In the genomic region with DNA sequence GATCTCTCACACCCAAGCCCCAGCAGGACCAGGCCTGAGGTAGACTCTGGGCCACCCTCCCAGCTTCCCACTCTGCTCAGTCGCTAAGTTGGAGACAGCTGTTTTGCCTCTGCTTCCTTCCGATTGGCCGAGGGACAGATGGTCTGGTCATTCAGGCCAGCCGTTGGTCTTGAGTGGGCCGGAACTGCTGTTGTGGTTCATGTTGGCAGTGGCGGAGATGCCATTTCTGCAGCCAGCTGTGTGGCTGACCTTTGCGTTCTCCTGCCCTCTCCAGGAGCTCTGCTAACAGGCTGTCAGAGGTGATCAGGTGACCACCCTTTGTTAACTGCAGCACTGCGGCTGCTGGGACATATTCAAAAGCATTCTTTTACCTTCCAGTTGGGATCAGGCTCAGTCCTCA, we compare ENCODE assay signal across 24 mouse cellular contexts. TPM values are rescaled to one million over a fixed set of nuclear protein-coding genes. Genes with fewer than 3 reads are reported as not detected.
DNase-seq lines count a peak whose midpoint lies in the region; ATAC-seq and TF ChIP-seq lines count a peak whose summit lies in the region.
"Had no signal": no experiment of that assay in that cellular context is flagged by ENCODE, and none has a peak within 500 bp of the region (broad histone marks: within the 10 kb centered on the region; RNA-seq: fewer than 3 reads in every experiment).

No protein-coding gene starts in this region.

- H3K27me3 ChIP-seq in myocyte (ENCODE audit: control insufficient read depth, insufficient read depth, insufficient read length), result no peaks in the 10 kb centered on the region
- H3K27me3 ChIP-seq: embryonic facial prominence, embryonic 12.5 days; forebrain, embryonic 13.5 days; forebrain, embryonic 15.5 days; Patski had no signal

- H3K27ac ChIP-seq in left cerebral cortex, adult 2 months, result peak overlapping the region; percentile 48
- H3K27ac ChIP-seq: embryonic facial prominence, embryonic 10.5 days; embryonic facial prominence, embryonic 12.5 days; forebrain, embryonic 13.5 days; forebrain, embryonic 15.5 days had no signal

- H3K79me2 ChIP-seq in myocyte (ENCODE audit: control insufficient read depth, insufficient read depth), result no peaks in the 10 kb centered on the region

- no peak overlapping the region for H3K4me2 ChIP-seq in myocyte (ENCODE audit: low read depth)
- H3K4me2 ChIP-seq: embryonic facial prominence, embryonic 12.5 days; forebrain, embryonic 13.5 days; forebrain, embryonic 15.5 days had no signal

- no peak for TF ChIP-seq CTCF in left cerebral cortex, adult 2 months (IDR thresholded peaks at IDR 0.05)

- H3ac ChIP-seq in myocyte (ENCODE audit: control insufficient read depth, insufficient read length), result no peak overlapping the region

- ATAC-seq in megakaryocyte, adult 5-6 weeks (ENCODE audit: poor library complexity, severe bottlenecking), result no peak
- ATAC-seq: activated CD4-positive, CD25-positive, alpha-beta regulatory T cell, adult 4 months; forebrain, embryonic 13.5 days; forebrain, embryonic 15.5 days; Patski had no signal

- DNase-seq in left cerebral cortex, adult 2 months (ENCODE audit: extremely low spot score in 1 of 2, low spot score in 2 of 2), result no peak
- DNase-seq in left cerebral cortex, postnatal 25 days (ENCODE audit: low spot score in 2 of 2), result no peak
- DNase-seq in brain, adult 2 months (ENCODE audit: low read depth, low spot score), result peak; percentile 60
- DNase-seq in layer of hippocampus, postnatal 14 days (ENCODE audit: low spot score in 2 of 2), result no peak
- DNase-seq: adrenal gland, adult 8-10 months; adrenal gland, postnatal 14 days; adrenal gland, postnatal 36 days; cerebellum, adult 11 months; cerebellum, adult 8-10 months; cerebellum, adult 9-11 months; cerebellum, postnatal 14 days; cerebellum, postnatal 36 days; forebrain, postnatal 0 days had no signal

- intact Hi-C loops in left cerebral cortex, adult 2 months (cut with DNase I), result loop anchor here (2.0 to 5.0 kb wide), 2 partner anchors 19 to 178 kb away; no protein-coding TSS in a partner anchor
- intact Hi-C loops in left cerebral cortex, postnatal 25 days (cut with DNase I), result no loop called here

- no peaks in the 10 kb centered on the region for H3K36me3 ChIP-seq in myocyte (ENCODE audit: control insufficient read depth, insufficient read depth)
- H3K36me3 ChIP-seq: embryonic facial prominence, embryonic 12.5 days; G1E had no signal

- no peak for TF ChIP-seq POLR2A in myocyte (IDR thresholded peaks at IDR 0.05; ENCODE audit: insufficient read length, low read depth)

- H3K4me3 ChIP-seq in left cerebral cortex, adult 2 months, result no peak overlapping the region
- H3K4me3 ChIP-seq in myocyte, result no peak overlapping the region
- H3K4me3 ChIP-seq: embryonic facial prominence, embryonic 10.5 days; embryonic facial prominence, embryonic 12.5 days; forebrain, embryonic 13.5 days; forebrain, embryonic 15.5 days had no signal

TF ChIP-seq in myocyte, 11 proteins besides CTCF, POLR2A, EP300 and RAD21:
- TF ChIP-seq SRF (IDR thresholded peaks at IDR 0.05; ENCODE audit: control insufficient read depth, insufficient read length, low read depth) (no peak), MYOD1 (IDR thresholded peaks at IDR 0.05; ENCODE audit: control insufficient read depth in 1 of 3, insufficient read length in 2 of 3, low read depth in 2 of 3) (peak in 2 of 3 experiments; percentile 6 to 31)

RNA-seq across cellular contexts. Expression of a gene that starts 20.0 kb away (rescaled TPM):
- total RNA-seq in left cerebral cortex, adult 2 months (2021), result 10 to 100 TPM; 53.9 to 60.1 TPM
- total RNA-seq in left cerebral cortex, postnatal 25 days (2021), result 10 to 100 TPM; 60.0 to 61.6 TPM
- 0.01 TPM for polyA plus RNA-seq in myocyte (2012; fragmentation: generic; extraction: Trizol)
- not detected in 2 replicates for total RNA-seq in megakaryocyte, adult 5-6 weeks (2015)
- not detected in 2 replicates for total RNA-seq in megakaryocyte, adult 5-6 weeks (2017)
- 100 to 1,000 TPM; 101 to 107 TPM for total RNA-seq in layer of hippocampus, postnatal 14 days (2021)
- total RNA-seq: common myeloid progenitor, adult 5-6 weeks had no signal
- polyA plus RNA-seq: activated CD4-positive, CD25-positive, alpha-beta regulatory T cell, adult 4 months; C2C12; G1E had no signal

Comparison
In these comparisons a context has a peak if more than half of its experiments do, and no peak if none do; other contexts are left out.
1. RNA of a gene that starts 20.0 kb away (total RNA-seq): 101 to 107 TPM in layer of hippocampus, postnatal 14 days, 60.0 to 61.6 TPM in left cerebral cortex, postnatal 25 days and 53.9 to 60.1 TPM in left cerebral cortex, adult 2 months; not detected in megakaryocyte, adult 5-6 weeks; every median in the first group is over 10 times any median in the second.